Comparison of ENCODE assay signal across 8 mouse cellular contexts in the genomic region with DNA sequence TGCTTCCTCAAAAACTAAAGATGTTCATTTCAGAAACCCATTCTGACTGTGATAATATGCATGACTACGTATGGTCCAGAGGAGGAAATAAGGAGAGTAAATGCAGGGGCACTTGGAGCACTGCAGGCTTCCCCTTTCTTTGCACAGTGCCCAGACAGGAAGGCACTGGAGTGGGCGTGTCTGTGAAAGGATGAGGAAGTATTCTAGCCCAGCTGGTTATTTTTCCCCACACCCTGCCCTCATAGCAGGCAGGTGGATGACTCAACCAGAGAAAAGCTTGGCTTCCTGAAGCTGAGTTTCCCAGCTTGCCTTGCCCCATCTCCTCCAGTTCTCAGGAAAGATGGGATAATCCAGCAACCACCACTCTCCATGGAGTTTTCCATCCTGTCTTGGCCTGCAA. TPM values are rescaled to one million over a fixed set of nuclear protein-coding genes. Genes with fewer than 3 reads are reported as not detected.
A peak's percentile ranks its signal among the peaks of the same experiment; 100 is the strongest.
DNase-seq lines count a peak whose midpoint lies in the region; ATAC-seq and TF ChIP-seq lines count a peak whose summit lies in the region.

No protein-coding gene starts in this region.

- H3K36me3 ChIP-seq in heart, adult 2 months (ENCODE audit: control insufficient read depth, insufficient read depth, low read length), result peaks cover 50% of the 10 kb centered on the region
- peaks cover 4% of the 10 kb centered on the region for H3K36me3 ChIP-seq in liver, embryonic 14.5 days (replicated peaks; ENCODE audit: control insufficient read depth, insufficient read depth, low read depth)

- DNase-seq in frontal cortex, postnatal 14 days (ENCODE audit: low spot score in 2 of 2), result no peak
- peak; percentile 30 for DNase-seq in 3134 (ENCODE audit: extremely low read depth, insufficient read length, low spot score)
- DNase-seq in heart, adult 2 months, result peak; percentile 33 to 67
- peak in 2 of 3 experiments; percentile 12 to 49 for DNase-seq in liver, embryonic 14.5 days (ENCODE audit: low read depth in 3 of 3, low spot score in 3 of 3)
- peak; percentile 48 to 66 for DNase-seq in spleen, postnatal 4 days (ENCODE audit: low spot score in 2 of 2)
- no peak for DNase-seq in adrenal gland, postnatal 10 days
- no peak for DNase-seq in gastrocnemius, postnatal 4 days (ENCODE audit: low spot score in 2 of 2)

- TF ChIP-seq EP300 in heart, adult 2 months (IDR thresholded peaks at IDR 0.05; ENCODE audit: insufficient read depth, low read depth, low read length), result no peak
- no peak for TF ChIP-seq EP300 in liver, embryonic 14.5 days (IDR thresholded peaks at IDR 0.05; ENCODE audit: low read depth)

- peak; percentile 78 for ATAC-seq in frontal cortex, adult (ENCODE audit: low TSS enrichment)
- no peak for ATAC-seq in liver, embryonic 14.5 days (ENCODE audit: insufficient read depth)

- no peaks in the 10 kb centered on the region for H3K27me3 ChIP-seq in heart, adult 2 months (ENCODE audit: control insufficient read depth, insufficient read depth, low read length)
- H3K27me3 ChIP-seq in liver, embryonic 14.5 days (ENCODE audit: control insufficient read depth, insufficient read depth, low read length), result no peaks in the 10 kb centered on the region

- TF ChIP-seq CTCF in heart, adult 2 months (IDR thresholded peaks at IDR 0.05), result no peak
- no peak for TF ChIP-seq CTCF in liver, embryonic 14.5 days (IDR thresholded peaks at IDR 0.05; ENCODE audit: low read depth)

- H3K79me2 ChIP-seq in heart, adult 2 months (replicated peaks; ENCODE audit: control insufficient read depth, insufficient read depth, low read length), result no peaks in the 10 kb centered on the region

- H3K4me3 ChIP-seq in heart, adult 2 months, result no peak overlapping the region
- no peak overlapping the region for H3K4me3 ChIP-seq in liver, embryonic 14.5 days (ENCODE audit: insufficient read depth in 1 of 2, low read depth in 2 of 2, low read length in 2 of 2)

- H3K4me2 ChIP-seq in liver, embryonic 14.5 days (ENCODE audit: low read depth), result no peak overlapping the region

- WGBS in heart, adult 2 months, result 54% methylated on average over 2 of the region's 2 CpGs
- WGBS in liver, embryonic 14.5 days (ENCODE audit: insufficient replicate concordance), result 30% methylated on average over 2 of the region's 2 CpGs

- peaks cover 12% of the 10 kb centered on the region for H3K4me1 ChIP-seq in heart, adult 2 months (ENCODE audit: control insufficient read depth, insufficient read depth, low read length)
- H3K4me1 ChIP-seq in liver, embryonic 14.5 days (replicated peaks; ENCODE audit: control insufficient read depth in 2 of 2, insufficient read depth in 2 of 2, low read length in 1 of 2), result peaks cover 0 to 12% of the 10 kb centered on the region in 2 experiments; a peak in 2 of 4 replicates

- no peak for TF ChIP-seq POLR2A in heart, adult 2 months (IDR thresholded peaks at IDR 0.05; ENCODE audit: insufficient read depth, low read depth, low read length)

- no peaks in the 10 kb centered on the region for H3K9me3 ChIP-seq in liver, embryonic 14.5 days (ENCODE audit: control insufficient read depth, low read length)

- no peak overlapping the region for H3K9ac ChIP-seq in heart, adult 2 months (ENCODE audit: low read depth, low read length)
- H3K9ac ChIP-seq in liver, embryonic 14.5 days (replicated peaks), result no peak overlapping the region

- intact Hi-C loops in heart, adult 2 months (cut with DNase I), result no loop called here

- no peak overlapping the region for H3K27ac ChIP-seq in heart, adult 2 months
- H3K27ac ChIP-seq in liver, embryonic 14.5 days, result no peak overlapping the region

RNA-seq across cellular contexts. Expression of gene Rab11a, which starts 34.6 kb away (rescaled TPM):
- total RNA-seq in heart, adult 2 months (2021), result 100 to 1,000 TPM; 154 to 162 TPM
- polyA plus RNA-seq in heart, adult 2 months (2012; rRNA removed), result 79.0 and 140 TPM in 2 replicates
- 37.0 and 89.6 TPM in 2 replicates for polyA plus RNA-seq in liver, embryonic 14.5 days (2012; rRNA removed)
- polyA plus RNA-seq in liver, embryonic 14.5 days (2014; fragmentation: Nextera tagmentation; extraction: Ambion mirVana), result 233 and 243 TPM in 2 replicates
- total RNA-seq in adrenal gland, postnatal 10 days (2021), result 100 to 1,000 TPM; 258 to 267 TPM
- 100 to 1,000 TPM; 145 to 155 TPM for total RNA-seq in gastrocnemius, postnatal 4 days (2021)

Comparison
In these comparisons a context has a peak if more than half of its experiments do, and no peak if none do; other contexts are left out.
1. DNase-seq: peak in 3134 (single experiment), heart, adult 2 months (2 of 2), liver, embryonic 14.5 days (2 of 3) and spleen, postnatal 4 days (2 of 2); none in frontal cortex, postnatal 14 days (0 of 2), adrenal gland, postnatal 10 days (single experiment) and gastrocnemius, postnatal 4 days (0 of 2).